Mouse (Mus musculus) forebrain, embryonic 12.5 days (tissue): ENCODE measurements around the gene Fam241b. TPM values are rescaled to one million over a fixed set of nuclear protein-coding genes. Genes with fewer than 3 reads are reported as not detected.
A peak's percentile ranks its signal among the peaks of the same experiment; 100 is the strongest.

Source experiments
- ATAC-seq: fragments of 200-750 bp; cut with Nextera tagmentation; 2 replicates; pipeline ENCODE4 v1.8.0; 2017; ENCODE audit warnings: moderate TSS enrichment; ENCODE audit not compliant: low FRiP score
- H3K27ac ChIP-seq: fragments of 300-500 bp; sonication (generic); 2 replicates; pipeline ENCODE4 v1.5.1; 2016; ENCODE audit warnings: mild to moderate bottlenecking
- H3K27me3 ChIP-seq: fragments of 300-500 bp; sonication (generic); 2 replicates; pipeline ENCODE4 v1.6.1; 2016; ENCODE audit warnings: mild to moderate bottlenecking
- H3K36me3 ChIP-seq: fragments of 300-500 bp; sonication (generic); replicated peaks from 2 replicates; pipeline ENCODE4 v1.6.1; 2016; ENCODE audit warnings: mild to moderate bottlenecking
- H3K4me1 ChIP-seq: fragments of 300-500 bp; sonication (generic); 2 replicates; pipeline ENCODE4 v1.6.1; 2016
- H3K4me2 ChIP-seq: fragments of 300-500 bp; sonication (generic); 2 replicates; pipeline ENCODE4 v1.6.1; 2016; ENCODE audit warnings: mild to moderate bottlenecking, moderate library complexity
- H3K4me3 ChIP-seq: fragments of 300-500 bp; sonication (generic); replicated peaks from 2 replicates; pipeline ENCODE4 v1.5.1; 2016; ENCODE audit warnings: mild to moderate bottlenecking
- H3K9ac ChIP-seq: fragments of 300-500 bp; sonication (generic); 2 replicates; pipeline ENCODE4 v1.6.1; 2016; ENCODE audit warnings: mild to moderate bottlenecking
- H3K9me3 ChIP-seq: fragments of 300-500 bp; sonication (generic); 2 replicates; pipeline ENCODE4 v1.6.1; 2016
- WGBS: fragments of 180-500 bp; shearing (Covaris S2); methylation state at CpG from one replicate; pipeline ENCODE4 v1.1.7; 2016; 5-methylcytosine and 5-hydroxymethylcytosine counted together
- polyA plus RNA-seq: library from polyadenylated mRNA; unstranded; fragments of >200 nt; fragmentation: Nextera tagmentation; extraction: Ambion mirVana; gene quantifications from 2 replicates; pipeline ENCODE4 v1.2.1, GENCODE M21; 2016

Gene Fam241b
- polyA plus RNA-seq, 1 experiment from 2014 or later, result 58.2 TPM

- ATAC-seq, result no peak
- no peak overlapping the region for H3K4me3 ChIP-seq
- peaks cover 29% of the 10 kb centered on the region for H3K4me1 ChIP-seq
- H3K27me3 ChIP-seq, result peaks cover 26% of the 10 kb centered on the region
- no peak overlapping the region for H3K9ac ChIP-seq
- H3K27ac ChIP-seq, result no peak overlapping the region
- no peak overlapping the region for H3K4me2 ChIP-seq
- H3K36me3 ChIP-seq, result no peaks in the 10 kb centered on the region
- 5% methylated on average over 9 of the region's 9 CpGs for WGBS
- H3K9me3 ChIP-seq, result no peaks in the 10 kb centered on the region
Measured at GRCm38 (mm10) chr10:62172841-62173553, 29.3 kb upstream of the Fam241b start.

GRCm38 (mm10) chr10:62162410-62162809, 18.7 kb upstream of the Fam241b start:
- Histone ChIP-seq H3K4me3 (no peak overlapping the region), H3K27ac (no peak overlapping the region), H3K9ac (no peak overlapping the region), H3K27me3 (no peaks in the 10 kb centered on the region), H3K9me3 (no peaks in the 10 kb centered on the region), H3K4me1 (no peaks in the 10 kb centered on the region), H3K4me2 (no peak overlapping the region), H3K36me3 (no peaks in the 10 kb centered on the region)
- no peak for ATAC-seq
- WGBS, result 66% methylated on average over 10 of the region's 10 CpGs

GRCm38 (mm10) chr10:62149929-62150328, 6.2 kb upstream of the Fam241b start:
- peaks cover 9% of the 10 kb centered on the region for H3K4me1 ChIP-seq
- H3K4me3 ChIP-seq, result no peak overlapping the region
- ATAC-seq, result no peak
- H3K9ac ChIP-seq, result no peak overlapping the region
- H3K9me3 ChIP-seq, result no peaks in the 10 kb centered on the region
- H3K36me3 ChIP-seq, result no peaks in the 10 kb centered on the region
- peaks cover 30% of the 10 kb centered on the region for H3K27me3 ChIP-seq
- 11% methylated on average over 7 of the region's 7 CpGs for WGBS
- H3K4me2 ChIP-seq, result no peak overlapping the region
- H3K27ac ChIP-seq, result no peak overlapping the region

- peaks cover 9% of the 10 kb centered on the region for H3K4me1 ChIP-seq
- WGBS, result 52% methylated on average over 12 of the region's 12 CpGs
- no peaks in the 10 kb centered on the region for H3K9me3 ChIP-seq
- H3K9ac ChIP-seq, result no peak overlapping the region
- no peak overlapping the region for H3K27ac ChIP-seq
- ATAC-seq, result no peak
- no peak overlapping the region for H3K4me3 ChIP-seq
- no peak overlapping the region for H3K4me2 ChIP-seq
- no peaks in the 10 kb centered on the region for H3K36me3 ChIP-seq
- H3K27me3 ChIP-seq, result peaks cover 40% of the 10 kb centered on the region
Measured at GRCm38 (mm10) chr10:62147466-62148248, 3.9 kb upstream of the Fam241b start.

GRCm38 (mm10) chr10:62145957-62146356, 2.2 kb upstream of the Fam241b start:
- Histone ChIP-seq H3K27me3 (peaks cover 34% of the 10 kb centered on the region), H3K36me3 (no peaks in the 10 kb centered on the region), H3K9me3 (no peaks in the 10 kb centered on the region), H3K4me3 (no peak overlapping the region), H3K4me1 (peaks cover 9% of the 10 kb centered on the region), H3K27ac (no peak overlapping the region), H3K4me2 (no peak overlapping the region), H3K9ac (no peak overlapping the region)
- ATAC-seq, result no peak
- WGBS, result 62% methylated on average over 5 of the region's 5 CpGs

GRCm38 (mm10) chr10:62138040-62138439, 5.7 kb downstream of the Fam241b start:
- no peaks in the 10 kb centered on the region for H3K9me3 ChIP-seq
- H3K4me3 ChIP-seq, result no peak overlapping the region
- no peak overlapping the region for H3K27ac ChIP-seq
- ATAC-seq, result no peak
- WGBS, result 28% methylated on average over 3 of the region's 3 CpGs
- H3K9ac ChIP-seq, result no peak overlapping the region
- no peaks in the 10 kb centered on the region for H3K36me3 ChIP-seq
- H3K27me3 ChIP-seq, result peaks cover 69% of the 10 kb centered on the region
- peaks cover 13% of the 10 kb centered on the region for H3K4me1 ChIP-seq
- no peak overlapping the region for H3K4me2 ChIP-seq

- ATAC-seq, result no peak
- 1% methylated on average over 4 of the region's 4 CpGs for WGBS
- peaks cover 78% of the 10 kb centered on the region for H3K27me3 ChIP-seq
Measured at GRCm38 (mm10) chr10:62137150-62137549, 6.6 kb downstream of the Fam241b start.

GRCm38 (mm10) chr10:62135696-62136470, 7.8 kb downstream of the Fam241b start:
- H3K36me3 ChIP-seq, result no peaks in the 10 kb centered on the region
- peaks cover 18% of the 10 kb centered on the region for H3K4me1 ChIP-seq
- H3K4me2 ChIP-seq, result no peak overlapping the region
- WGBS, result 4% methylated on average over 8 of the region's 8 CpGs
- no peak overlapping the region for H3K4me3 ChIP-seq
- no peak for ATAC-seq
- no peaks in the 10 kb centered on the region for H3K9me3 ChIP-seq
- H3K9ac ChIP-seq, result no peak overlapping the region
- H3K27me3 ChIP-seq, result peaks cover 89% of the 10 kb centered on the region
- no peak overlapping the region for H3K27ac ChIP-seq

More at GRCm38 (mm10) chr10:62137150-62137549, 6.6 kb downstream of the Fam241b start:
- Histone ChIP-seq H3K36me3 (no peaks in the 10 kb centered on the region), H3K9me3 (no peaks in the 10 kb centered on the region), H3K4me1 (peaks cover 18% of the 10 kb centered on the region), H3K27ac (no peak overlapping the region), H3K9ac (no peak overlapping the region), H3K4me2 (no peak overlapping the region), H3K4me3 (no peak overlapping the region)

GRCm38 (mm10) chr10:62132691-62133281, 10.9 kb downstream of the Fam241b start, which contains the start of gene Neurog3:
Neurog3 (plus strand) TSS chr10:62133090.
- Histone ChIP-seq H3K36me3 (no peaks in the 10 kb centered on the region), H3K9ac (no peak within 1 kb of the TSS), H3K27me3 (peaks cover 100% of the 10 kb centered on the region), H3K27ac (no peak within 1 kb of the TSS), H3K9me3 (no peaks in the 10 kb centered on the region), H3K4me1 (peaks cover 18% of the 10 kb centered on the region), H3K4me3 (peak within 1 kb of the TSS; percentile 3; the same call in 1 of the 2 replicates), H3K4me2 (peak within 1 kb of the TSS; percentile 30)
- WGBS, result under 1% methylated on average over 29 of the region's 29 CpGs
- no peak for ATAC-seq

- ATAC-seq, result no peak
- Histone ChIP-seq H3K9me3 (no peaks in the 10 kb centered on the region), H3K4me3 (no peak overlapping the region), H3K9ac (no peak overlapping the region), H3K4me1 (peaks cover 8% of the 10 kb centered on the region; the same call in 1 of the 2 replicates), H3K36me3 (no peaks in the 10 kb centered on the region), H3K27ac (no peak overlapping the region), H3K27me3 (peaks cover 75% of the 10 kb centered on the region), H3K4me2 (no peak overlapping the region)
- WGBS, result under 1% methylated on average over 32 of the region's 32 CpGs
Measured at GRCm38 (mm10) chr10:62128316-62128951, 15.3 kb downstream of the Fam241b start.

GRCm38 (mm10) chr10:62127711-62128231, 15.9 kb downstream of the Fam241b start:
- ATAC-seq, result no peak
- Histone ChIP-seq H3K36me3 (no peaks in the 10 kb centered on the region), H3K4me1 (peaks cover 3% of the 10 kb centered on the region; the same call in 1 of the 2 replicates), H3K9me3 (no peaks in the 10 kb centered on the region), H3K4me3 (no peak overlapping the region), H3K9ac (no peak overlapping the region), H3K27me3 (peaks cover 69% of the 10 kb centered on the region), H3K27ac (no peak overlapping the region), H3K4me2 (no peak overlapping the region)
- 35% methylated on average over 21 of the region's 21 CpGs for WGBS
